Mouse (Mus musculus): ENCODE data around the gene Cxadr.

Gene Cxadr

GRCm38 (mm10) chr16:78371491-78372046 is 70.3 kb downstream of the Cxadr start:
- ATAC-seq (ENCODE audit: low TSS enrichment), result no peak

DNA sequence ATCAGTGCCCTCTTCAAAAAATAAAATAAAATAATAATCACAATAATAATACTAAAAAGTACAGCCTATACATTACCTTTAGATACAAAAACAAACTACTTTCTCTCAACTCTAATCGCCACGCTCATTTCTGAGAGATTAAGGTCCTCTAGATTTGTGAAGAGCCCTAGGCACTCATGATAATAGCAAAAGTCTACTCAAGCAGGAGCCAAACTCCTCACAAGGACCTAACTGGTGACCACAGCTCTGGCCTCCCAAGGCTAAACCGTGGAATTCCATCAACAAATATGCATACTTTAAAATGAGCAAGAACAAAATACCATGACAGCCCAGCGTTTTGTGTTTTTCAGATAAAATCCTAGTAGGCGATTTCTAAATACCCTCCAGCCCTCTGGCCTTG is 71.5 kb downstream of the Cxadr start:
- ATAC-seq (ENCODE audit: low TSS enrichment), result no peak

- no peak for ATAC-seq (ENCODE audit: low TSS enrichment)
Measured at GRCm38 (mm10) chr16:78373743-78374142, 72.5 kb downstream of the Cxadr start.

DNA sequence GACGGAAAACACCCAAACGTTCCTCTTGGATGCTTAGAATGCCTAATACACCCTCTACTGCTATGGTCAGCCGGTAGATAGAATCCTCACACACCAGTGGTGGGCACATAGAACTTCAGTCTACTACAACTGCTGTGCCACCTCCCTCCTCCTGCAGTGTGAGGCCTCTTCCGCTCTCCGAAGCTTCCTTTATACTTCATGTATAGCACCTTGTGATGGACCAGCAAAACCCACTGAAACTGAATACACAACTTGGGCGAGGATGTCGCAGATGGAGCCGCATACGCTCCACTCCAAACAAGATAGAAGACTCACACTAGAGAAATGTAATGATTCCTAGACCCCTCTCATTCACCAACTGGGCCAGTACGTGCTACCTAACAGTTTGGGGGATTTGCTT is 73.9 kb downstream of the Cxadr start:
- peak; percentile 41; the same call in 1 of the 2 replicates for ATAC-seq (ENCODE audit: low TSS enrichment)

DNA sequence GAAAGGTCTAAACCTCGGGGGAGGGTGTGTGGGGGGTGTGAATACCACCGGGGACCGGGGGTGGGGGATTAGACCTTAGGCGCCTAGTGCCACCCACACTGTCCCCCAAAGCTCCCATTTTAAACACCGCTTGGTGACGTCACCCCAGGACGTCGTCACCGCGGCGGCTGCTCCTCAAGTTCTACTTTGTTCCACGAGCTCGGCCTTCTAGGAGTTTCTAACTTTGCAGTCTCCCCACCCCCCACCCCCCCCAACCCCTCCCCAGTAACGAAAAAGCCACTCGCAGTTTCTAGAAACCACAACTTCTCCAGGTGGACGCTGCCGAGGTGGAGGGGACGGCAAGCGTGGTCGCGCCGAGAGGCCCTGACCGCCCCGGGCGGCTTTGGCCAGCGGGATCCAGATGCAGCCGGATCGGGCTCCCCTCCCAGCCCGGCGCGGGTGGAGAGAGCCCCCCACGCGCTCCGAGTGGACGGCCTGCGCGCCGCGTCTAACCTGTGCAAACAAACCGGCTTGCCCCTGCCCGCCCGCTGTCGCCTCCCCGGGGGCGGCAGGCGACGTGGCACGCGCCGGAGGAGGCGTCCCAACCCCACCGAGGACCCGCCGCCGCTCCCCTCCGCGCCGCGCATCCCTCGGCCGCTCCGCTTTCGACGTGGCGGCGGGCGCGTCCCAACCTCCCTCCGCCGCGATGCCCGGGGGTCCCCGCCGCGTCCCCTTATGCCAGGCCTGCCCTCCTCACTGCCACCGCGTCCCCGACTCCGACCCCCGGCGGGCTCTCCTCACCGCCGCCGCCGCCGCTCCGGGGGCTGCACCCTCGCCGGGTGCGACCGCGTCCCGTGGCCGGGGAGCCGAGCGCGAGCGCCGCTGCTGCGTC is 74.8 kb downstream of the Cxadr start:
- peak; percentile 21 for ATAC-seq (ENCODE audit: low TSS enrichment)

GRCm38 (mm10) chr16:78376745-78377570 is 75.7 kb downstream of the Cxadr start, which contains the start of gene Btg3:
Gene Btg3 (minus strand): TSS chr16:78377192.
- peak; percentile 91 for ATAC-seq (ENCODE audit: low TSS enrichment)

GRCm38 (mm10) chr16:78378493-78378892 is 77.2 kb downstream of the Cxadr start:
- ATAC-seq (ENCODE audit: low TSS enrichment), result no peak

DNA sequence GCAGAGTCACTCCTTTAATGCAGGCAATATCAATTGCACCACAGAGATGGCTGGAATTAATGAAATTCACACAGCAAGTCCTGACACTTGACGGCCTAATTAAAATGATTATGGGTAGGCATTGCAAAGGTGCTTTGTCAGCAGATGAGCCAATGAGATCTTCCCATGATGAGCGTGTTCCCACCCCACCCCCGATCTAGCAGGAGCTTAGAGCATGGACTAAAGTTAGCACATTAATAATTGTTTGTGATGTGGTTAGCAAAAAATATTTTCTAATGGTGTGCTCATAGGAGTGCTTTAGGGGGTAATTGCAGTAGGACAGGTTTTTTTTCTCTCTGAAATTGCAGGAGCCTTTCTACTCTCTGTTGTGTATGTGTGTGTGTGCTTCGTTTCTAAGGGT is 87.8 kb downstream of the Cxadr start:
- no peak for ATAC-seq (ENCODE audit: low TSS enrichment)

DNA sequence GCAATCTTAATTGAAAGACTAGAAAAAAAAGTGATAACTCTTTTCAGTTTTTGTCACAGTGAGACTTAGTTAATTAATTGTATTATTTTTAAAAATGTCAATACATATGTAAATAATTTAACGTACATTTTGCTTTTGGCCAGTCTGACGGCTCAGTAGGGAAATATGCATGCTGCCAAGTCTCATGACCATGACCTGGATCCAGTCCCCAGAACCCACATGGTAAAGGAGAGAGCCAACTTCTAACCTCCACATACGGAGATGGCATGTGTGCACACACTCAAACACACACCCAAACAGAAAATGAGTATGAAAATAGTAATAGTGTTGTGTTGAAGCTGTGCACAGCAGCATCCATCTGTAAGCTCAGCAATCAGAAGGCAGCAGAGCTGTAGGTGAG is 88.7 kb downstream of the Cxadr start:
- no peak for ATAC-seq (ENCODE audit: low TSS enrichment)

DNA sequence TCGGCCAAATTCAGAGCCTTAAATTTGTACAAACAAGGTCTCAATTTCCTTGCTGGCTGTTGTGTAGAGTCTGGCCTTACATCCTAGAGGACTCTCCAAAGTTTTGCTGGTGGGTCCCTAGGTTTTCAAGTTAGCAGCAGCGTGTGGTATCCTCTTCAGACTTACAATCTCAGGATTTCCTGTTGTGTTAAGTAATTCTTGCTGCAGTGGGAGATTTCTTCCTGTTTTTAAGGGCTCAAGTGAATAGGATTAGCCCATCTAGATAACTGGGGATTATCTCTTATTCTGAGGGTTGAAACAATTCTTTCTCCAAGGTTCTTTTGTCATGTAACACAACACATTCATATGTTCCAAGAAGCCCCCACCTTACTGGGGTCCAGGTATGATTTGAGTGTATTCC is 90.1 kb downstream of the Cxadr start:
- no peak for ATAC-seq (ENCODE audit: low TSS enrichment)

- no peak for ATAC-seq (ENCODE audit: low TSS enrichment)
Measured at GRCm38 (mm10) chr16:78398734-78399133, 97.4 kb downstream of the Cxadr start.

GRCm38 (mm10) chr16:78399423-78399822 is 98.1 kb downstream of the Cxadr start:
- ATAC-seq (ENCODE audit: low TSS enrichment), result no peak

DNA sequence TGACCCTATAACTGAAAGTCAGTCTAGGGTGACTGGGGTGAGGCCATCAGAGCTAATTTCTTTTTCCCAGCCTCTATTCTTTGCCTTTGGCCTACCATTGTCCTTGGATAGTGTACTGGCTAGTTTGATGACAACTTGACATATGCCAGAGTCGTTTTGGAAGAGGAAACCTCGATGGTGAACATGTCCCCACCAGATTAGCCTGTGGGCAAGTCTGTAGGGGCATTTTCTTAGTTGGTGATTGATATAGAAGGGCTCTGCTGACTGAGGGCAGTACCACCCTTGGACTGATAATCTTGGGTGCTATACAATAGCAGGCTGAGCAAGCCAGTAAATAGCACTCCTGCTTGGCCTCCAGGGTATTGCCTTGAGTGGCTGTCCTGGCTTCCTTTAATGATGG is 101.0 kb downstream of the Cxadr start:
- no peak for ATAC-seq (ENCODE audit: low TSS enrichment)

DNA sequence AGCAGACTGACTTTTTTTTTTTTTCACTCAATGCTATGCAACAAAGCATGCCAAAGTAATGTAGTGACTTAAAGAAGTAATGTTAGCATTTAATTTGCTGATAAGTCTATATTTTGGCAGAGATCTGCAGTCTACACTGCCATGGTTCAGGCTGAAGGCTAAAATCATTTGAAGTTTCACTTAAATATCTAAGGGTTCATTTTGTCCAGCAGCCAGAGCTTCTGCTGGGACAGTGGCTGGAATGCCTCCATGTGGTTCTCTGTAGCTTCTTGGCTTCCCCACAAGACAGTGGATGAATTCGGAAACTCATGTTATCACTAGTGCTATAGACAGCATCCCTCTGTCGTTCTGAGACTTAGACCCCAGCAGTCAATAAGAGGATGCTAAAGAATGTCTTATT is 105.4 kb downstream of the Cxadr start:
- no peak for ATAC-seq (ENCODE audit: low TSS enrichment)

- peak; percentile 80 for ATAC-seq (ENCODE audit: low TSS enrichment)
Measured at GRCm38 (mm10) chr16:78407855-78408254, 106.6 kb downstream of the Cxadr start.
